Mouse (Mus musculus) hindbrain, embryonic 16.5 days (tissue): ENCODE results near the gene Zrsr1. TPM values are rescaled to one million over a fixed set of nuclear protein-coding genes. Genes with fewer than 3 reads are reported as not detected.

Experiments used
- ATAC-seq: fragments of 200-750 bp; cut with Nextera tagmentation; 2 replicates; pipeline ENCODE4 v1.8.0; 2017; ENCODE audit warnings: moderate TSS enrichment, moderate library complexity
- H3K27ac ChIP-seq: fragments of 300-500 bp; sonication (generic); 2 replicates; pipeline ENCODE4 v1.5.1; 2014; ENCODE audit warnings: low read depth, mild to moderate bottlenecking, control low read depth, low read length, moderate library complexity
- H3K27me3 ChIP-seq: fragments of 300-500 bp; sonication (generic); replicated peaks from 2 replicates; pipeline ENCODE4 v1.6.1; 2014; ENCODE audit warnings: low read length; ENCODE audit not compliant: control insufficient read depth, insufficient read depth
- H3K36me3 ChIP-seq: fragments of 300-500 bp; sonication (generic); 2 replicates; pipeline ENCODE4 v1.6.1; 2014; ENCODE audit warnings: mild to moderate bottlenecking, low read length, moderate library complexity, mixed read lengths; ENCODE audit not compliant: control insufficient read depth, insufficient read depth
- H3K4me1 ChIP-seq: fragments of 300-500 bp; sonication (generic); 2 replicates; pipeline ENCODE4 v1.6.1; 2014; ENCODE audit warnings: low read depth, low read length; ENCODE audit not compliant: control insufficient read depth, insufficient read depth
- H3K4me2 ChIP-seq: fragments of 300-500 bp; sonication (generic); 2 replicates; pipeline ENCODE4 v1.6.1; 2014; ENCODE audit warnings: mild to moderate bottlenecking, low read length, control low read depth, moderate library complexity
- H3K4me3 ChIP-seq: fragments of 300-500 bp; sonication (generic); 2 replicates; pipeline ENCODE4 v1.5.1; 2014; ENCODE audit warnings: mild to moderate bottlenecking, low read length, control low read depth, moderate library complexity
- H3K9ac ChIP-seq: fragments of 300-500 bp; sonication (generic); 2 replicates; pipeline ENCODE4 v1.6.1; 2014; ENCODE audit warnings: low read depth, mild to moderate bottlenecking, control low read depth, low read length, moderate library complexity
- H3K9me3 ChIP-seq: fragments of 300-500 bp; sonication (generic); 2 replicates; pipeline ENCODE4 v1.6.1; 2014; ENCODE audit warnings: mild to moderate bottlenecking, low read length, moderate library complexity; ENCODE audit not compliant: control insufficient read depth
- WGBS: fragments of 180-500 bp; shearing (Covaris S2); extraction: QIAGEN DNeasy Blood & Tissue Kit; methylation state at CpG from one replicate; pipeline ENCODE4 v1.1.7; 2014; 5-methylcytosine and 5-hydroxymethylcytosine counted together
- polyA plus RNA-seq: library from polyadenylated mRNA; unstranded; fragments of >200 nt; fragmentation: Nextera tagmentation; extraction: Ambion mirVana; gene quantifications from 2 replicates; pipeline ENCODE4 v1.2.1, GENCODE M21; 2015

The Zrsr1 gene
- polyA plus RNA-seq, 1 experiment from 2014 or later: 9.7 TPM

GRCm38 (mm10) chr11:23013096-23013495 is 41.3 kb downstream of the Zrsr1 start:
- no peaks in the 10 kb centered on the region for H3K9me3 ChIP-seq
- WGBS: 93% methylated on average over 1 of the region's 1 CpGs
- H3K27ac ChIP-seq: no peak overlapping the region
- H3K9ac ChIP-seq: no peak overlapping the region
- H3K4me1 ChIP-seq: no peaks in the 10 kb centered on the region
- H3K4me3 ChIP-seq: no peak overlapping the region
- H3K27me3 ChIP-seq: no peaks in the 10 kb centered on the region
- ATAC-seq: no peak
- no peak overlapping the region for H3K4me2 ChIP-seq
- no peaks in the 10 kb centered on the region for H3K36me3 ChIP-seq

- H3K4me2 ChIP-seq: no peak overlapping the region
- no peaks in the 10 kb centered on the region for H3K27me3 ChIP-seq
- H3K9ac ChIP-seq: no peak overlapping the region
- H3K9me3 ChIP-seq: no peaks in the 10 kb centered on the region
- H3K36me3 ChIP-seq: no peaks in the 10 kb centered on the region
- H3K27ac ChIP-seq: no peak overlapping the region
- H3K4me3 ChIP-seq: no peak overlapping the region
- ATAC-seq: no peak
- 84% methylated on average over 4 of the region's 4 CpGs for WGBS
- no peaks in the 10 kb centered on the region for H3K4me1 ChIP-seq
Observed at GRCm38 (mm10) chr11:23013580-23014294, 41.9 kb downstream of the Zrsr1 start.

GRCm38 (mm10) chr11:23014996-23015395 is 43.2 kb downstream of the Zrsr1 start:
- Histone ChIP-seq H3K36me3 (no peaks in the 10 kb centered on the region), H3K4me2 (no peak overlapping the region), H3K9me3 (no peaks in the 10 kb centered on the region), H3K9ac (no peak overlapping the region), H3K27me3 (no peaks in the 10 kb centered on the region), H3K27ac (no peak overlapping the region), H3K4me1 (no peaks in the 10 kb centered on the region), H3K4me3 (no peak overlapping the region)
- ATAC-seq: no peak
- WGBS: 74% methylated on average over 6 of the region's 6 CpGs

GRCm38 (mm10) chr11:23017943-23018342 is 46.1 kb downstream of the Zrsr1 start:
- no peak for ATAC-seq
- 98% methylated on average over 4 of the region's 4 CpGs for WGBS
- no peaks in the 10 kb centered on the region for H3K36me3 ChIP-seq

GRCm38 (mm10) chr11:23020116-23020770 is 48.4 kb downstream of the Zrsr1 start:
- no peaks in the 10 kb centered on the region for H3K9me3 ChIP-seq
- H3K4me2 ChIP-seq: no peak overlapping the region
- no peak overlapping the region for H3K27ac ChIP-seq
- H3K4me1 ChIP-seq: no peaks in the 10 kb centered on the region
- H3K9ac ChIP-seq: no peak overlapping the region
- H3K36me3 ChIP-seq: no peaks in the 10 kb centered on the region
- no peaks in the 10 kb centered on the region for H3K27me3 ChIP-seq
- 64% methylated on average over 24 of the region's 24 CpGs for WGBS
- no peak overlapping the region for H3K4me3 ChIP-seq
- ATAC-seq: no peak

More at GRCm38 (mm10) chr11:23017943-23018342, 46.1 kb downstream of the Zrsr1 start:
- no peaks in the 10 kb centered on the region for H3K4me1 ChIP-seq
- H3K27me3 ChIP-seq: no peaks in the 10 kb centered on the region
- H3K4me2 ChIP-seq: no peak overlapping the region
- no peak overlapping the region for H3K27ac ChIP-seq
- no peak overlapping the region for H3K4me3 ChIP-seq
- no peak overlapping the region for H3K9ac ChIP-seq
- no peaks in the 10 kb centered on the region for H3K9me3 ChIP-seq

- Histone ChIP-seq H3K9ac (no peak overlapping the region), H3K27me3 (no peaks in the 10 kb centered on the region), H3K4me3 (no peak overlapping the region), H3K9me3 (no peaks in the 10 kb centered on the region), H3K4me1 (no peaks in the 10 kb centered on the region), H3K4me2 (no peak overlapping the region), H3K36me3 (no peaks in the 10 kb centered on the region), H3K27ac (no peak overlapping the region)
- ATAC-seq: no peak
- 93% methylated on average over 14 of the region's 14 CpGs for WGBS
Observed at GRCm38 (mm10) chr11:23020841-23021240, 49.0 kb downstream of the Zrsr1 start.

GRCm38 (mm10) chr11:23023155-23023554 is 51.4 kb downstream of the Zrsr1 start:
- no peak for ATAC-seq
- no peaks in the 10 kb centered on the region for H3K27me3 ChIP-seq
- H3K9ac ChIP-seq: no peak overlapping the region
- H3K4me2 ChIP-seq: no peak overlapping the region
- no peaks in the 10 kb centered on the region for H3K4me1 ChIP-seq
- no peak overlapping the region for H3K27ac ChIP-seq
- WGBS: 96% methylated on average over 2 of the region's 2 CpGs
- H3K9me3 ChIP-seq: no peaks in the 10 kb centered on the region
- H3K4me3 ChIP-seq: no peak overlapping the region
- no peaks in the 10 kb centered on the region for H3K36me3 ChIP-seq

GRCm38 (mm10) chr11:23024169-23024568 is 52.4 kb downstream of the Zrsr1 start:
- WGBS: 74% methylated on average over 3 of the region's 3 CpGs
- Histone ChIP-seq H3K4me1 (no peaks in the 10 kb centered on the region), H3K9ac (no peak overlapping the region), H3K4me3 (no peak overlapping the region), H3K9me3 (no peaks in the 10 kb centered on the region), H3K27ac (no peak overlapping the region), H3K36me3 (no peaks in the 10 kb centered on the region), H3K4me2 (no peak overlapping the region), H3K27me3 (no peaks in the 10 kb centered on the region)
- ATAC-seq: no peak
